Mouse (Mus musculus) thymus, adult 2 months (tissue): ENCODE measurements around the gene Dcps. TPM values are rescaled to one million over a fixed set of nuclear protein-coding genes. Genes with fewer than 3 reads are reported as not detected.

ENCODE experiments used
- DNase-seq: peaks from one replicate; pipeline ENCODE4 v3.0.0; 2021
- H3K27ac ChIP-seq: fragments of 200-500 bp; 2 replicates; pipeline ENCODE4 v1.5.1; 2012; ENCODE audit warnings: low read length, control low read depth; ENCODE audit not compliant: control insufficient read depth, insufficient read depth
- H3K27me3 ChIP-seq: fragments of 200-500 bp; 2 replicates; pipeline ENCODE4 v1.6.1; 2012; ENCODE audit warnings: mild to moderate bottlenecking, low read length, moderate library complexity, mixed read lengths; ENCODE audit not compliant: control insufficient read depth, insufficient read depth
- H3K36me3 ChIP-seq: fragments of 200-500 bp; 2 replicates; pipeline ENCODE4 v1.6.1; 2012; ENCODE audit warnings: mild to moderate bottlenecking, low read length, moderate library complexity; ENCODE audit not compliant: control insufficient read depth, insufficient read depth
- H3K4me1 ChIP-seq: fragments of 200-500 bp; replicated peaks from 2 replicates; pipeline ENCODE4 v1.6.1; 2012; ENCODE audit warnings: low read length; ENCODE audit not compliant: control insufficient read depth, insufficient read depth
- H3K4me3 ChIP-seq: fragments of 200-500 bp; 2 replicates; pipeline ENCODE4 v1.5.1; 2012; ENCODE audit warnings: mild to moderate bottlenecking, low read length, control low read depth, moderate library complexity; ENCODE audit not compliant: control insufficient read depth, insufficient read depth
- CTCF ChIP-seq: fragments of 200-500 bp; IDR thresholded peaks from 2 replicates; pipeline ENCODE4 v1.5.1; 2012; ENCODE audit warnings: mild to moderate bottlenecking, control low read depth, low read length, moderate library complexity, borderline replicate concordance; ENCODE audit not compliant: control insufficient read depth, poor library complexity, insufficient read depth; ENCODE audit errors: extremely low read depth
- POLR2A ChIP-seq: fragments of 200-500 bp; IDR thresholded peaks from 2 replicates; pipeline ENCODE4 v1.6.1; 2012; ENCODE audit warnings: mild to moderate bottlenecking, low read length, control low read depth, moderate library complexity; ENCODE audit not compliant: control insufficient read depth, poor library complexity, insufficient read depth; ENCODE audit errors: extremely low read depth
- WGBS: fragments of 180-500 bp; shearing (Covaris S2); methylation state at CpG from one replicate; pipeline ENCODE4 v1.1.7; 2018; 5-methylcytosine and 5-hydroxymethylcytosine counted together
- polyA plus RNA-seq: library from polyadenylated mRNA; depleted of rRNA; stranded (reverse); fragments of >200 nt; gene quantifications from 2 replicates; pipeline ENCODE4 v1.2.3, GENCODE M21; 2012

Dcps gene
- polyA plus RNA-seq, 1 experiment: 65.2 TPM

DNA sequence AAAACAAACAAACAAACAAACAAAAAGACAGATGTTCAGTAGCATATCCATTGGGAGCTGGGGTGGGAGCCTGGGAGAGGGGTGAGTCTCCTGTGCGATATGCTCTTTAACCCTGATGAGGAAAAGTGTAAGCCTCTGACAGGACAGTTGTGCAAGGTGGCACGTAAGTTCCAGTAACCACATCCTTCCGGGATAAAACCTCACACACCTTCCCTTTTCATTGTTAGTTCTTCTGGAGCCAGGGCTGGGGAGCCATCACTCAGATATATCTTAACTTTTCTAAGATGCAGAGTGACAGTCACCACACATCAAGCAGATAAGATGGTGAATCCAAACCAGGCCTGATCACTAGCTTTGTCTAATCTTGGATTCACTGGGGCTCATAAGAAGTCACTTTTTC is 18.2 kb upstream of the Dcps start:
- Histone ChIP-seq H3K36me3 (no peaks in the 10 kb centered on the region), H3K4me1 (no peaks in the 10 kb centered on the region; the same call in 1 of the 2 replicates), H3K27ac (no peak overlapping the region), H3K27me3 (no peaks in the 10 kb centered on the region), H3K4me3 (no peak overlapping the region)
- DNase-seq: no peak
- TF ChIP-seq CTCF (no peak), POLR2A (no peak)
- WGBS: 56% methylated on average over 3 of the region's 3 CpGs

DNA sequence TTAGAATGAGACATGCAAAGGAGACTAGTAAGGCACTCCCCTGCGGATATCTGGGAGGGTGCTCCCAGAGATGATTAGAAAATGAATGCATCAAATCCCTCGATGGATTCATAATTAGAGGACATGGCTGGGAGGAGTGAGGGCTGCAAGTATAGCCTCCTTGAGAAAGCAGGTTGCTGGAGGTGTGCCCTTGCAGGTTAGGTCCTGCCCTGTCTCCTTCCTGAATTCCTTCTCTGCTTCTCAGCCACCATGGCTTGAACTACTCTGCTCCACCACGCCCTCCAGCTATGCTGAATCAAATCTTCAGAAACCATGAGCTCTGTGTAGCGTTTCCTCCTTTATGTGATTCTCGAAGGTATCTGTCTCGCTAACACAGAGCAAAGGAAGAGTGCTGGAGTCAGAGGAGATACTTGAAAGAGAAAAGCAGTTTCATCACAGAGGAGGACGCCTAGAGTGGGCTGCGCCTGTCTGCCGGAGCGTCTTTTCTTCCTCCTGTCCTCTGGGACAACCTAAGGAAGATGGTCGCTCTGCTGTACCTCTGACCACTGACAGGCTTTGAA is 17.2 kb upstream of the Dcps start:
- no peak overlapping the region for H3K27ac ChIP-seq
- TF ChIP-seq POLR2A (no peak), CTCF (no peak)
- WGBS: 90% methylated on average over 11 of the region's 11 CpGs
- no peaks in the 10 kb centered on the region for H3K36me3 ChIP-seq
- no peaks in the 10 kb centered on the region for H3K27me3 ChIP-seq
- H3K4me3 ChIP-seq: no peak overlapping the region
- DNase-seq: no peak
- H3K4me1 ChIP-seq: no peaks in the 10 kb centered on the region; the same call in 1 of the 2 replicates

DNA sequence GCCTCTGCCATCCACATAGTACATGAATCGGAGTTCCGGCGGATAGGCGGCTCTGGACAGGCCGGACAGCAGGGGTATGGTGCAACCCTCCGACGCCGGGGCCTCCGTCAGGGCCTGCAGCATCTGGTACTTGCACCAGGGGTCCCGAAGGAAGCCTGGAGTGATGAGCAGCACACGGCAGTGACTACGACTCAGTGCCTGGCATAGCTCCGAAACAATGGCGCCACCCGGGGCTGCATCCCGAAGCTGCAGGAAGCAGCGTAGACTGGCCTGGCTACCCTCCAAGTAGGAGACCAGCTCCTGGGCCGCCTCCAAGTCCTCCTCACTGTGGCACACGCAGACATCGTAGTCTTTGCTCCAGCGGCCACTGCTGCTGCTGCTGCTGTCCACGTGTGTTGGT is 12.8 kb upstream of the Dcps start:
- Histone ChIP-seq H3K27me3 (no peaks in the 10 kb centered on the region), H3K36me3 (no peaks in the 10 kb centered on the region), H3K4me3 (no peak overlapping the region), H3K4me1 (peaks cover 2% of the 10 kb centered on the region; the same call in 1 of the 2 replicates), H3K27ac (no peak overlapping the region)
- DNase-seq: no peak
- WGBS: 94% methylated on average over 22 of the region's 22 CpGs
- TF ChIP-seq CTCF: no peak
- TF ChIP-seq POLR2A: no peak

DNA sequence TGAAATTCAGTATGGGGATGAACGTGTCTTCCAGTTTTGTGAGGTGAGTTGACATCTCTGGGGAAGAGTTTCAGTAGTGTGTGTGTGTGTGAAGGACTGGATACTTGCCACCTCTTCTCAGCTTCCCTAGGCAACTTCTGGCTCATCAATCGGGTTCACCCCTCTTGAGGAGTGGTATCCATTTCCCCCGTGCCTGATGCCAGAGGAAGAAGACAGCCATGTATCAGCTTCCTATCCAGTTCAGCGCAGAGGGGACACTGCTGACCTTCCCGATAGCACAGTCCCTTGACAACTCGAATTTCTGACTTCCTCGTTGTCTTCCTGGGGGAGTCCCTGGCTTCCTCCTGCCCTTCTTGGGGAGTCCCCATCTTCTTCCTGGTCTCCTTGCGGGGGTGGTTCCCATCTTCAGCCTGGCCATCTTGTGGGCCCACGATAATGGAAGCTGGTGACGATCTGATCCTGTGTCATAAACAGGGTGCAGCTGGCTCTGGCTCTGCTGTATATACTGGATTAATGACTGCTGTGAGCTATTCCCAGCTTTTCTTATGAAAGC is 11.6 kb upstream of the Dcps start:
- Histone ChIP-seq H3K4me3 (no peak overlapping the region), H3K36me3 (no peaks in the 10 kb centered on the region), H3K4me1 (peaks cover 2% of the 10 kb centered on the region; the same call in 1 of the 2 replicates), H3K27ac (no peak overlapping the region), H3K27me3 (no peaks in the 10 kb centered on the region)
- WGBS: 87% methylated on average over 10 of the region's 10 CpGs
- TF ChIP-seq CTCF: no peak
- no peak for TF ChIP-seq POLR2A
- DNase-seq: no peak

DNA sequence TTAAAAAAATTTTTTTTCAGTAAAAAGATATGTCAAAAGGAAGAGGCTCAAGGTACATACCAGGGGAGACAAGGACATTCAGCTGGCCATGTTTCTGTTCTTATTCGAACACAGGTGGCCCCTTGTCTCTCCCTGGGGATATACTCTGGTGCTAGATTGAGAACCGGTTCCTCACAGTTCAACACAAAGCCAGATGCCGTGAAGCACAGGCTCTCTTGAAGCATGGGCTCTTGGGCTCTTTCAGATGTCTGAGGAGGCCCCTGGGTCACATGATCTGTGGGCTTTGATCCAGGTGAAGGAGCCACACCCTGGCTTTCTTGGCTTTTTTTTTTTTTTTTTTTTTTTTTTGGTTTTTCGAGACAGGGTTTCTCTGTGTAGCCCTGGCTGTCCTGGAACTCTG is 10.6 kb upstream of the Dcps start:
- DNase-seq: no peak
- no peak for TF ChIP-seq POLR2A
- no peak for TF ChIP-seq CTCF
- 79% methylated on average over 3 of the region's 4 CpGs for WGBS
- no peaks in the 10 kb centered on the region for H3K27me3 ChIP-seq
- H3K4me3 ChIP-seq: no peak overlapping the region
- H3K4me1 ChIP-seq: peaks cover 2% of the 10 kb centered on the region; the same call in 1 of the 2 replicates
- H3K36me3 ChIP-seq: no peaks in the 10 kb centered on the region
- H3K27ac ChIP-seq: no peak overlapping the region

DNA sequence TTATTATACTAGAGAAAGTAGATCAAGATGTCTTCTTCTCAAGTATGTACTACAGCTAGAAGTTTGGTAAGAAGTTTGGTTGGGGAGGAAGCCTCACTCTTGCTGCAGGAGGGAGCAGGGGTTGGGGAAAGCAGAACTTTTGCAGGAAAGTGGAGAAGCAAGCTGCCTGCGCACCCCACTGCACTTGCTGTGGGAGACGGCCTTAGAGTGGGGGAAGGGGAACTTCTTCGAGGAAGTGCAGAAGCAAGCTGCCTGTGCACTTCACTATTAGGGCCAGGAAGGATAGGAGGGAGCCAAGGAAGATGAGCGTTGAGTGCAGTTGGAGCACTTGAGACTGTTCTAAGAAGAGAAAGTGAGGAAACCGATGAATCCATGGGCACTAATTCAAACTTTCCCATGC is 7.5 kb upstream of the Dcps start:
- Histone ChIP-seq H3K4me3 (no peak overlapping the region), H3K27ac (no peak overlapping the region), H3K4me1 (peaks cover 2% of the 10 kb centered on the region; the same call in 1 of the 2 replicates), H3K27me3 (no peaks in the 10 kb centered on the region), H3K36me3 (no peaks in the 10 kb centered on the region)
- 33% methylated on average over 5 of the region's 5 CpGs for WGBS
- TF ChIP-seq POLR2A: no peak
- TF ChIP-seq CTCF: no peak
- no peak for DNase-seq
